Mouse (Mus musculus) bone marrow, adult 2 months (tissue): ENCODE data around the gene Kcmf1. TPM values are rescaled to one million over a fixed set of nuclear protein-coding genes. Genes with fewer than 3 reads are reported as not detected.

ENCODE experiments used
- H3K27ac ChIP-seq: fragments of 200-500 bp; 2 replicates; pipeline ENCODE4 v1.5.1; 2012; ENCODE audit warnings: low read depth, mild to moderate bottlenecking, control low read depth, inconsistent platforms, low read length; ENCODE audit not compliant: control insufficient read depth, poor library complexity, insufficient read depth
- H3K4me1 ChIP-seq: fragments of 200-500 bp; 2 replicates; pipeline ENCODE4 v1.6.1; 2011; ENCODE audit warnings: low read length; ENCODE audit not compliant: control insufficient read depth, insufficient read depth
- H3K4me3 ChIP-seq: fragments of 200-500 bp; replicated peaks from 2 replicates; pipeline ENCODE3; 2011; ENCODE audit warnings: mild to moderate bottlenecking, low read depth, low read length, control low read depth; ENCODE audit not compliant: control insufficient read depth
- CTCF ChIP-seq: fragments of 200-500 bp; IDR thresholded peaks from 2 replicates; pipeline ENCODE4 v1.5.1; 2011; ENCODE audit warnings: low read length, control low read depth; ENCODE audit not compliant: control insufficient read depth, insufficient read depth
- POLR2A ChIP-seq: fragments of 200-500 bp; IDR thresholded peaks from 2 replicates; pipeline ENCODE4 v1.6.1; 2011; ENCODE audit warnings: low read depth, mild to moderate bottlenecking, control low read depth, low read length, borderline replicate concordance; ENCODE audit not compliant: control insufficient read depth
- WGBS: fragments of 180-500 bp; shearing (Covaris S2); methylation state at CpG from one replicate; pipeline ENCODE4 v1.1.7; 2018; 5-methylcytosine and 5-hydroxymethylcytosine counted together
- polyA plus RNA-seq: library from polyadenylated mRNA; stranded (reverse); fragments of >200 nt; gene quantifications from 2 replicates; pipeline ENCODE4 v1.2.4, GENCODE M21; 2011; ENCODE audit warnings: low replicate concordance; ENCODE audit not compliant: missing spikeins, insufficient read depth, insufficient read length

The Kcmf1 gene
- polyA plus RNA-seq, 1 experiment: 51.4 TPM

DNA sequence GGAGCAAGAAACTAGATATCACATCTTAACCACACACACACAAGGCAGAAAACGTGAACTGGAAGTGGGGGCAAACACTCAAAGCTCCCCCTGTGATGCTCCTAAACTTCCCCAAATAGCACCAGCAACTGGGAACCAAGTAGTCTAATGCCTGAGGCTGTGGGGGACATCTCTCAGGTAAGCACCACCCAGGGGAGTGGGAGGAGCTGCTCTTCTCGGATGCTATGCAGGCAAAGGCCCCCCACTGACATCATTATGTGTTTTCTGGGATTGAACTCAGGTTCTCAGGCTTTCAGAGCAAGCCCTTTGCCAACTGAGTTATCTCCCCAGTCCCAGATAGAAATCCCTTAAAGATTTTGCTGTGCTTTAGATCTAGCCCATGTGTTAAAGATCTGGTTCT is 99.1 kb downstream of the Kcmf1 start:
- no peaks in the 10 kb centered on the region for H3K4me1 ChIP-seq
- 46% methylated on average over 2 of the region's 2 CpGs for WGBS
- no peak for TF ChIP-seq CTCF
- TF ChIP-seq POLR2A: no peak
- H3K4me3 ChIP-seq: no peak overlapping the region
- H3K27ac ChIP-seq: no peak overlapping the region

DNA sequence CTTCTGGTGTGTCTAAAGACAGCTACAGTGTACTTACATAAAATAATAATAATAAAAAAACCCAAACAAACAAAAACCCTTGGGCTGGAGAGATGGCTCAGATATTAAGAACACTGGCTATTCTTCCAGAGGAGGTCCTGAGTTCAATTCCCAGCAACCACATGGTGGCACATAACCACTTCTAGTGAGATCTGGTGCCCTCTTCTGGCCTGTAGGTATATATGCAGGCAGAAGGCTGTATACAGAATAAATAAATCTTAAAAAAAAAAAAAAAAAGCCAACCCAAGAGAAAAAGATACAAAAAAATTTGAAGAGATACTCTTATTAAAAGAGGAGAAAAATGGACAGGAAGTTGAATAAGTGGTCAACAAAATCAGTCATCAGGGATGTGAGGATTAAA is 102.0 kb downstream of the Kcmf1 start:
- H3K4me3 ChIP-seq: no peak overlapping the region
- no peak for TF ChIP-seq CTCF

DNA sequence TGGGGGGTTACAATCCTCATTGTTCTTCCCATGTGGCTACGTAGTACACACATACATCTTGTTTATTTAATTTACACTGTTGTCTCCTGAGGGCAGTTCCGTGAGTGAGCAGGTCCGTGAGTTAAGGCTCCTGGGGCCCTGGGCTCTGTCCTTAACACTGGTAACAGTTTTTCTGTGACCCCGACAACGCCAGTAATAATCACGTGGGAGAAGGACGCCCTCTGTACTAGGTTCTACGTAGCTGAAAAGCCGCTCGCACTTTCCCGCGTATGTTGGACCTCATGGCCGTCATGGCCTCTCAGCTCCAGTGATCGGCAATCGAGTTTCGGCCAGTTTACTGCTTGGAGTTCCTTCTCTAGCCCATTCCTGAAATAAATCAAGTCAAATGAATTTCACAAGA is 104.3 kb downstream of the Kcmf1 start:
- Histone ChIP-seq H3K4me3 (no peak overlapping the region), H3K27ac (no peak overlapping the region), H3K4me1 (no peaks in the 10 kb centered on the region)
- no peak for TF ChIP-seq CTCF
- TF ChIP-seq POLR2A: no peak
- WGBS: 80% methylated on average over 16 of the region's 16 CpGs

More for the DNA sequence above, 102.0 kb downstream of the Kcmf1 start:
- Histone ChIP-seq H3K27ac (no peak overlapping the region), H3K4me1 (no peaks in the 10 kb centered on the region)

- Histone ChIP-seq H3K4me3 (no peak overlapping the region), H3K27ac (no peak overlapping the region), H3K4me1 (no peaks in the 10 kb centered on the region)
- WGBS: 76% methylated on average over 7 of the region's 7 CpGs
- TF ChIP-seq POLR2A: no peak
- TF ChIP-seq CTCF: no peak
Measured at GRCm38 (mm10) chr6:72794870-72795269, 104.9 kb downstream of the Kcmf1 start.

DNA sequence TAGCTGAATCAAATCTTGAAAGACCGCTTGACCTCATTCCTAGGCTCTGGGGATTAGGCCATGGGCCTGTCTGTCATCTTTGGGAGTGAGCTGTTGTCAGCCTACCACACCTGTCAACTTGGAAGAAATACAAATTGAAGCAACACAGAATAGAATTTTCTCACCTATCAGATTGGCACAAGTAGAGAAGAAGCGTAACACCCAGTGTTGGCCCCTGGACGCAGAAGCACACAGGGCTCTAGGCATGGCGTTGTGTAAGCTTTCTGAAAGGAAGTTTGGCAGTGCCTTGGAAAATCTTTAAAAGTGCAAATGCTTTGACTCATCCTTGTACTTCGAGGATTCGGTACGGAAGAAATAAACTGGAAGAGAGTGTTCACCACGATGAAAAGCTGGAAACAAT is 107.1 kb downstream of the Kcmf1 start:
- Histone ChIP-seq H3K4me1 (no peaks in the 10 kb centered on the region), H3K27ac (no peak overlapping the region), H3K4me3 (no peak overlapping the region)
- TF ChIP-seq CTCF: no peak
- TF ChIP-seq POLR2A: no peak
- 81% methylated on average over 8 of the region's 8 CpGs for WGBS

Other genes starting within 250 kb of the Kcmf1 start
- gene Tcf7l1, start 110.7 kb downstream of the Kcmf1 start, polyA plus RNA-seq: 19.3 and 29.1 TPM in 2 replicates
- 247 and 517 TPM in 2 replicates for gene Tmsb10, start 58.8 kb upstream of the Kcmf1 start, polyA plus RNA-seq